Mouse (Mus musculus) C2C12 (cell line): Measurements from ENCODE around the gene Gm7247.

Source experiments
- CEBPB ChIP-seq: IDR thresholded peaks from one replicate; pipeline ENCODE4 v1.6.1; 2011; ENCODE audit warnings: low read depth, mild to moderate bottlenecking, control low read depth, moderate library complexity
- CTCF ChIP-seq: IDR thresholded peaks from one replicate; pipeline ENCODE4 v1.5.1; 2011; ENCODE audit not compliant: control insufficient read depth, insufficient read depth, insufficient read length
- FOSL1 ChIP-seq: IDR thresholded peaks from one replicate; pipeline ENCODE4 v1.8.0; 2011; ENCODE audit warnings: mild to moderate bottlenecking, low read length; ENCODE audit not compliant: poor library complexity, insufficient read depth, severe bottlenecking
- MAX ChIP-seq: IDR thresholded peaks from one replicate; pipeline ENCODE4 v1.6.1; 2011; ENCODE audit warnings: mild to moderate bottlenecking, control low read depth
- MYOD1 ChIP-seq: IDR thresholded peaks from one replicate; pipeline ENCODE4 v1.6.1; 2011; ENCODE audit warnings: low read depth; ENCODE audit not compliant: control insufficient read depth, insufficient read length
- MYOG ChIP-seq: IDR thresholded peaks from one replicate; pipeline ENCODE4 v1.6.1; 2011; ENCODE audit not compliant: control insufficient read depth, insufficient read length; ENCODE audit errors: extremely low read depth
- USF1 ChIP-seq: IDR thresholded peaks from one replicate; pipeline ENCODE4 v1.6.1; 2011; ENCODE audit warnings: low read depth, mild to moderate bottlenecking, control low read depth, moderate library complexity

- TF ChIP-seq CTCF: no peak
- no peak for TF ChIP-seq CEBPB
- no peak for TF ChIP-seq MYOD1
- no peak for TF ChIP-seq MYOG
- TF ChIP-seq MAX: no peak
- TF ChIP-seq USF1: no peak
- no peak for TF ChIP-seq FOSL1
Observed at GRCm38 (mm10) chr14:51497958-51498357, 136.4 kb downstream of the Gm7247 start.
